Mouse (Mus musculus) CH12.LX (cell line): ENCODE data around the gene Tm9sf3. TPM values are rescaled to one million over a fixed set of nuclear protein-coding genes. Genes with fewer than 3 reads are reported as not detected.

Source experiments
- DNase-seq: peaks from one replicate; pipeline ENCODE4 v3.0.0-alpha.2; 2013; ENCODE audit errors: extremely low read depth
- H3K27ac ChIP-seq: 2 replicates; pipeline ENCODE4 v1.5.1; 2012; ENCODE audit warnings: low read depth, mild to moderate bottlenecking, control low read depth, moderate library complexity; ENCODE audit not compliant: insufficient read depth
- H3K27me3 ChIP-seq: replicated peaks from 2 replicates; pipeline ENCODE3; 2012; ENCODE audit warnings: inconsistent platforms
- H3K36me3 ChIP-seq, 2 experiments: replicated peaks in 1 of 2; 2 replicates each; pipeline versions ENCODE3 to v1.6.1; 2012; ENCODE audit warnings: inconsistent platforms in 1 of 2, low read length in 1 of 2, mild to moderate bottlenecking in 1 of 2, mixed read lengths in 1 of 2, moderate library complexity in 1 of 2; ENCODE audit not compliant: control insufficient read depth in 1 of 2, insufficient read depth in 1 of 2
- H3K4me1 ChIP-seq, 2 experiments: 2 replicates each; pipeline ENCODE4 v1.6.1; 2012; ENCODE audit warnings: inconsistent platforms in 1 of 2, moderate library complexity in 1 of 2; ENCODE audit not compliant: insufficient read depth in 2 of 2, control insufficient read depth in 1 of 2
- H3K4me2 ChIP-seq: 2 replicates; pipeline ENCODE4 v1.6.1; 2012; ENCODE audit warnings: low read depth, mild to moderate bottlenecking, control low read depth; ENCODE audit not compliant: poor library complexity, insufficient read depth, severe bottlenecking
- H3K4me3 ChIP-seq, 3 experiments: fragments of 150-350 bp in 1 of 3; sonication (generic) in 1 of 3; replicated peaks in 1 of 3; 2 replicates each; pipeline versions ENCODE3 to v1.5.1; 2011 to 2012; ENCODE audit warnings: low read depth in 2 of 3, low read length in 2 of 3, mild to moderate bottlenecking in 2 of 3, moderate library complexity in 2 of 3, control low read depth in 1 of 3, improper control_type of control experiment in 1 of 3, inconsistent platforms in 1 of 3, mixed read lengths in 1 of 3; ENCODE audit not compliant: poor library complexity in 1 of 3
- H3K79me2 ChIP-seq: replicated peaks from 2 replicates; pipeline ENCODE4 v1.6.1; 2012; ENCODE audit warnings: mild to moderate bottlenecking, moderate library complexity; ENCODE audit not compliant: control insufficient read depth, poor library complexity, insufficient read depth, severe bottlenecking; ENCODE audit errors: extremely low read depth
- H3K9ac ChIP-seq: 2 replicates; pipeline ENCODE4 v1.6.1; 2012; ENCODE audit warnings: low read depth, mild to moderate bottlenecking, control low read depth, moderate library complexity; ENCODE audit not compliant: insufficient read depth
- H3K9me3 ChIP-seq: replicated peaks from 2 replicates; pipeline ENCODE3; 2012; ENCODE audit warnings: low read length, inconsistent platforms, mixed read lengths
- BHLHE40 ChIP-seq: IDR thresholded peaks from 2 replicates; pipeline ENCODE4 v1.6.1; 2011; ENCODE audit warnings: mild to moderate bottlenecking, low read depth, low read length, improper control_type of control experiment
- CHD2 ChIP-seq: IDR thresholded peaks from 2 replicates; pipeline ENCODE4 v1.6.1; 2011; ENCODE audit warnings: low read length, improper control_type of control experiment
- E2F4 ChIP-seq: IDR thresholded peaks from 2 replicates; pipeline ENCODE4 v1.6.1; 2011; ENCODE audit warnings: low read depth, low read length, improper control_type of control experiment; ENCODE audit not compliant: insufficient replicate concordance
- ELF1 ChIP-seq: IDR thresholded peaks from 2 replicates; pipeline ENCODE4 v1.6.1; 2014; ENCODE audit warnings: low read depth, mild to moderate bottlenecking, inconsistent platforms, low read length, improper control_type of control experiment
- EP300 ChIP-seq: IDR thresholded peaks from 2 replicates; pipeline ENCODE4 v1.6.1; 2011; ENCODE audit warnings: low read length, improper control_type of control experiment
- KAT2A ChIP-seq: IDR thresholded peaks from 2 replicates; pipeline ENCODE4 v1.6.1; 2012; ENCODE audit warnings: low read length, improper control_type of control experiment, inconsistent platforms; ENCODE audit not compliant: insufficient replicate concordance
- MAX ChIP-seq: IDR thresholded peaks from 2 replicates; pipeline ENCODE4 v1.6.1; 2011; ENCODE audit warnings: low read length, improper control_type of control experiment
- MEF2A ChIP-seq: IDR thresholded peaks from 2 replicates; pipeline ENCODE4 v1.6.1; 2014; ENCODE audit warnings: low read depth, mild to moderate bottlenecking, inconsistent platforms, low read length, improper control_type of control experiment, borderline replicate concordance
- NRF1 ChIP-seq: IDR thresholded peaks from 2 replicates; pipeline ENCODE4 v1.6.1; 2014; ENCODE audit warnings: low read depth, mild to moderate bottlenecking, inconsistent platforms, low read length, improper control_type of control experiment, moderate library complexity
- POLR2A ChIP-seq: IDR thresholded peaks from 2 replicates; pipeline ENCODE4 v1.6.1; 2011; ENCODE audit warnings: low read depth, mild to moderate bottlenecking, improper control_type of control experiment, low read length
- POLR2AphosphoS2 ChIP-seq: IDR thresholded peaks from 2 replicates; pipeline ENCODE4 v1.6.1; 2011; ENCODE audit warnings: low read depth, low read length, improper control_type of control experiment
- RAD21 ChIP-seq: IDR thresholded peaks from 2 replicates; pipeline ENCODE4 v1.6.1; 2011; ENCODE audit warnings: low read depth, mild to moderate bottlenecking, low read length, improper control_type of control experiment, moderate library complexity
- RCOR1 ChIP-seq: conservative IDR thresholded peaks from 2 replicates; pipeline ENCODE4 v1.6.1; 2012; ENCODE audit warnings: low read depth, mild to moderate bottlenecking, inconsistent platforms, low read length, improper control_type of control experiment
- TBP ChIP-seq: conservative IDR thresholded peaks from 2 replicates; pipeline ENCODE4 v1.6.1; 2011; ENCODE audit warnings: low read depth, low read length, improper control_type of control experiment
- UBTF ChIP-seq: IDR thresholded peaks from 2 replicates; pipeline ENCODE4 v1.6.1; 2012; ENCODE audit warnings: low read depth, mild to moderate bottlenecking, inconsistent platforms, low read length, improper control_type of control experiment, moderate library complexity
- USF2 ChIP-seq: conservative IDR thresholded peaks from 2 replicates; pipeline ENCODE4 v1.6.1; 2011; ENCODE audit warnings: low read depth, low read length, improper control_type of control experiment
- ZC3H11A ChIP-seq: IDR thresholded peaks from 2 replicates; pipeline ENCODE4 v1.6.1; 2012; ENCODE audit warnings: low read depth, mild to moderate bottlenecking, inconsistent platforms, low read length, improper control_type of control experiment
- dilution Hi-C: fragments of 300-500 bp; cut with MboI; formaldehyde crosslinking; loops from 2 replicates; pipeline ENCODE4 v1.14.3; 2020; ENCODE audit warnings: low sequenced_read_pairs; ENCODE audit not compliant: extremely low pct_unique_long_range_greater_than_20kb, extremely low pct_ligation_motif_present
- in situ Hi-C: fragments of 300-500 bp; cut with MboI; formaldehyde crosslinking; loops from 3 replicates; pipeline ENCODE4 v1.14.3; 2019; ENCODE audit warnings: low sequenced_read_pairs, low pct_ligation_motif_present, low pct_unique_long_range_greater_than_20kb, mixed read lengths
- polyA plus RNA-seq: library from polyadenylated mRNA; unstranded; fragments of >175 nt; gene quantifications from 2 replicates; pipeline ENCODE4 v1.2.1, GENCODE M21; 2012; ENCODE audit warnings: low read depth; ENCODE audit not compliant: insufficient read length
- total RNA-seq, 2 experiments: library from RNA; depleted of rRNA; stranded (reverse); fragments of 300-350 nt in 1 of 2; fragments of >200 nt in 1 of 2; gene quantifications; 2 replicates each; pipeline ENCODE4 v1.2.3; 2012 to 2014

The Tm9sf3 gene
- total and polyA plus RNA-seq, 3 experiments = 137 to 294 (median 182) TPM

DNA sequence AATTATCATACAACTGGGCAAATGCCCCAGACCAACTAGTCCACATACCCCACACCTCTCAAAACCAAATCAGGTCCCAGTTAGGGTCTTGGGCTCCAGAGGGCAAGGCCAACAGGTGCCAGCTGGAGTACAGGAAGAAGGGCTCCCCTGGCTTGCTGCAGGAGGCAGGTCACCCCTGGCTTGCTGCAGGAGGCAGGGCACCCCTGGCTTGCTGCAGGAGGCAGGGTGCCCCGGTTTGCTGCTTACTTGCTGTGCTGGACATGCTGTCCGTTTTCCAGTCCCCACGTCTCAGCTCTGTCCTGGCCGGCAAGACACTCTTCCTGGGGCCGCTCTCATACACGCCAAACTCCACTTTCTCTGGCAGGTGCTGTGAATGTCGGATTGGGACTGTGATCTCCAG lies 23.4 kb upstream of the Tm9sf3 start (continued):
- TF ChIP-seq BHLHE40 = no peak

DNA sequence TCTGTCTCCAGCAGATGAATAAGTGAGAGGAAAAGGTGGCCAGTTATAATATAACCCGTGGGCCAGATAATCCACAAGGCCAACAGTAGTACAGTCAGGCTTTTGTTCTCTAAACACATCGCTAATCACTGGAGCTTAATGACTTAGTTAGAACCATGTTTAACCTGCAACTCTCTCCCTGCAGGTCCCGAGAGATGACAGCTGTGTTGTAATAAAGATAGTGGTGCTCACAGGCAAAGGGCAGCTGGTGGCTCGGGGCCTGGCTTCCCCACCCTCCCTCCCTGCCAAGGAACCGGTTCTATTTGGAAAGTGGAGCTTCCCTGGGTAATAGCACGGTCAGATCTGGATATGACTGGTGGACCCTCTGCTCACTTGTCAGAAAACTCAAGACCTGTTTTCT lies 20.7 kb upstream of the Tm9sf3 start:
- no peak overlapping the region for H3K9ac ChIP-seq
- no peak for TF ChIP-seq ZC3H11A
- TF ChIP-seq, all 38 proteins: peak for 0
- Histone ChIP-seq H3K9me3 (no peaks in the 10 kb centered on the region), H3K79me2 (no peaks in the 10 kb centered on the region), H3K27ac (no peak overlapping the region), H3K4me1 (no peaks in the 10 kb centered on the region), H3K27me3 (no peaks in the 10 kb centered on the region), H3K4me2 (no peak overlapping the region), H3K4me3 (no peak overlapping the region), H3K36me3 (peaks cover 80 to 99% of the 10 kb centered on the region in 2 experiments)
- dilution Hi-C loops = no loop called here
- no peak for DNase-seq
- in situ Hi-C loops = no loop called here

DNA sequence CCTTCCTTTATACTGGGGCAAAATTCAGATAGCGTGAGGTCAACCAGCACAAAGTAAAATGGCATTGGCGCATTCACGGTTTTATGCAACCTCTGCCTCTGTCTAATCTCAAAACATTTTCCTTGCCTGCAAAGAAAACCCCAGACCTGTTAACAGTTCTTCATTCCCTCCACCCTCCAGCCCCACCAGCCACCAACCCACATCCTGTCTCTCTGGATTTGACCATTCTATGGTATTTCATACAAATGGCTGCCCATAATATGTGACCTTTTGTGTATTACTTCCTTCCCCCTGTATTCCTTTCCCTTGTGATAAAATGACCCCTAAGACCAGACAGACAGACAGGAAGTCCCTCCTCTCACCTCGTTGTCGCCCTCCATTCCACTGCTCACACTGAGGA lies 18.9 kb upstream of the Tm9sf3 start:
- dilution Hi-C loops (no loop called here), in situ Hi-C loops (no loop called here)
- Histone ChIP-seq H3K9me3 (no peaks in the 10 kb centered on the region), H3K79me2 (no peaks in the 10 kb centered on the region), H3K4me1 (no peaks in the 10 kb centered on the region), H3K27ac (no peak overlapping the region), H3K4me2 (no peak overlapping the region), H3K36me3 (peaks cover 80 to 98% of the 10 kb centered on the region in 2 experiments), H3K4me3 (no peak overlapping the region), H3K9ac (no peak overlapping the region), H3K27me3 (no peaks in the 10 kb centered on the region)
- DNase-seq = no peak
- TF ChIP-seq NRF1 = no peak
- no peak for TF ChIP-seq UBTF
- TF ChIP-seq USF2 = no peak
- TF ChIP-seq ELF1 = no peak
- TF ChIP-seq E2F4 = no peak
- TF ChIP-seq MEF2A = no peak
- no peak for TF ChIP-seq TBP
- TF ChIP-seq EP300 = no peak
- no peak for TF ChIP-seq RCOR1
- no peak for TF ChIP-seq CHD2
- TF ChIP-seq BHLHE40 = no peak
- no peak for TF ChIP-seq POLR2AphosphoS2
- no peak for TF ChIP-seq RAD21
- TF ChIP-seq MAX = no peak
- no peak for TF ChIP-seq KAT2A
- no peak for TF ChIP-seq POLR2A
